ENCODE assay signal across 8 mouse cellular contexts in genomic region chr17:35513886-35514285, GRCm38 (mm10). TPM values are rescaled to one million over a fixed set of nuclear protein-coding genes. Genes with fewer than 3 reads are reported as not detected.
DNase-seq lines count a peak whose midpoint lies in the region; ATAC-seq and TF ChIP-seq lines count a peak whose summit lies in the region.
"Had no signal": no experiment of that assay in that cellular context is flagged by ENCODE, and none has a peak within 500 bp of the region (broad histone marks: within the 10 kb centered on the region; RNA-seq: fewer than 3 reads in every experiment).

No protein-coding gene starts in this region.

- peak; percentile 74 for DNase-seq in CH12.LX (ENCODE audit: extremely low read depth)
- peak; percentile 40 for DNase-seq in Muller cell, postnatal 12 days (ENCODE audit: inconsistent ontology term)
- peak; percentile 26 for DNase-seq in layer of hippocampus, adult 9-10 months (ENCODE audit: low spot score)
- DNase-seq in lung, postnatal 10 days, result peak; percentile 85
- peak; percentile 46 to 83 for DNase-seq in spleen, adult 18-20 months

- no peak for ATAC-seq in heart, embryonic 15.5 days (replicated peaks; ENCODE audit: insufficient number of reproducible peaks, insufficient read depth, low FRiP score, low read depth)

- no peak overlapping the region for H3K27ac ChIP-seq in CH12.LX (ENCODE audit: insufficient read depth, low read depth)
- no peak overlapping the region for H3K27ac ChIP-seq in cortical plate, adult 2 months (ENCODE audit: insufficient read depth, low read length)
- no peak overlapping the region for H3K27ac ChIP-seq in heart, embryonic 15.5 days
- H3K27ac ChIP-seq: macrophage had no signal

- TF ChIP-seq POLR2A in CH12.LX (IDR thresholded peaks at IDR 0.05; ENCODE audit: low read depth, low read length), result no peak
- no peak for TF ChIP-seq POLR2A in cortical plate, adult 2 months (IDR thresholded peaks at IDR 0.05; ENCODE audit: extremely low read depth, insufficient read depth, low read length)

- no peaks in the 10 kb centered on the region for H3K9me3 ChIP-seq in CH12.LX (replicated peaks; ENCODE audit: low read length)
- no peaks in the 10 kb centered on the region for H3K9me3 ChIP-seq in heart, embryonic 15.5 days (replicated peaks)

- dilution Hi-C loops in CH12.LX (cut with MboI; ENCODE audit: extremely low pct_ligation_motif_present, extremely low pct_unique_long_range_greater_than_20kb, low sequenced_read_pairs), result no loop called here

- TF ChIP-seq CTCF in CH12.LX (conservative IDR thresholded peaks at IDR 0.05 in 1 of 2, IDR thresholded peaks at IDR 0.05 in 1 of 2; ENCODE audit: low read depth in 2 of 2, low read length in 2 of 2), result peak; percentile 70 to 88
- peak; percentile 49 for TF ChIP-seq CTCF in cortical plate, adult 2 months (IDR thresholded peaks at IDR 0.05; ENCODE audit: extremely low read depth, insufficient read depth, low read length)

- peak; percentile 30 for TF ChIP-seq RAD21 in CH12.LX (IDR thresholded peaks at IDR 0.05; ENCODE audit: low read depth, low read length)

- 22% methylated on average over 2 of the region's 2 CpGs for WGBS in heart, embryonic 15.5 days

- no peak overlapping the region for H3K4me3 ChIP-seq in CH12.LX (replicated peaks in 1 of 3; ENCODE audit: low read depth in 2 of 3, low read length in 2 of 3, poor library complexity in 1 of 3)
- no peak overlapping the region for H3K4me3 ChIP-seq in cortical plate, adult 2 months (ENCODE audit: insufficient read depth, low read length)
- peak overlapping the region; percentile 81; the same call in 1 of the 2 replicates for H3K4me3 ChIP-seq in heart, embryonic 15.5 days

- H3K9ac ChIP-seq in CH12.LX (ENCODE audit: insufficient read depth, low read depth), result no peak overlapping the region
- H3K9ac ChIP-seq in heart, embryonic 15.5 days, result no peak overlapping the region

- H3K79me2 ChIP-seq in CH12.LX (replicated peaks; ENCODE audit: control insufficient read depth, extremely low read depth, insufficient read depth, poor library complexity, severe bottlenecking), result peaks cover 5% of the 10 kb centered on the region; the same call in 1 of the 2 replicates

- no peak for TF ChIP-seq EP300 in CH12.LX (IDR thresholded peaks at IDR 0.05; ENCODE audit: low read length)

- H3K4me1 ChIP-seq in CH12.LX (ENCODE audit: control insufficient read depth in 1 of 2, insufficient read depth in 2 of 2), result peaks cover 7 to 45% of the 10 kb centered on the region in 2 experiments; a peak in 3 of 4 replicates
- no peaks in the 10 kb centered on the region for H3K4me1 ChIP-seq in cortical plate, adult 2 months (ENCODE audit: control insufficient read depth, insufficient read depth, low read length)
- peaks cover 34% of the 10 kb centered on the region for H3K4me1 ChIP-seq in heart, embryonic 15.5 days (replicated peaks)

- H3K4me2 ChIP-seq in CH12.LX (ENCODE audit: insufficient read depth, low read depth, poor library complexity, severe bottlenecking), result no peak overlapping the region
- H3K4me2 ChIP-seq in heart, embryonic 15.5 days, result peak overlapping the region; percentile 78

- H3K36me3 ChIP-seq in CH12.LX (replicated peaks in 1 of 2; ENCODE audit: control insufficient read depth in 1 of 2, insufficient read depth in 1 of 2, low read length in 1 of 2), result peaks cover 9 to 38% of the 10 kb centered on the region in 2 experiments
- no peaks in the 10 kb centered on the region for H3K36me3 ChIP-seq in heart, embryonic 15.5 days

- in situ Hi-C loops in CH12.LX (cut with MboI; ENCODE audit: low pct_ligation_motif_present, low pct_unique_long_range_greater_than_20kb, low sequenced_read_pairs), result no loop called here

- H3K27me3 ChIP-seq in CH12.LX (replicated peaks), result no peaks in the 10 kb centered on the region
- H3K27me3 ChIP-seq in heart, embryonic 15.5 days, result peaks cover 9% of the 10 kb centered on the region; the same call in 1 of the 2 replicates

TF ChIP-seq in CH12.LX, 34 proteins besides CTCF, POLR2A, EP300 and RAD21:
- TF ChIP-seq ZC3H11A (IDR thresholded peaks at IDR 0.05; ENCODE audit: low read depth, low read length), result no peak
- no peak for TF ChIP-seq NELFE (IDR thresholded peaks at IDR 0.05; ENCODE audit: low read depth, low read length)
- TF ChIP-seq SMC3 (IDR thresholded peaks at IDR 0.05; ENCODE audit: low read depth, low read length), result peak; percentile 48
- no peak for TF ChIP-seq MEF2A (IDR thresholded peaks at IDR 0.05; ENCODE audit: borderline replicate concordance, low read depth, low read length)

RNA-seq across cellular contexts. Expression of gene Tcf19, which starts 2.7 kb away (rescaled TPM):
- total RNA-seq in CH12.LX (2012; rRNA removed), result 37.7 and 46.0 TPM in 2 replicates
- total RNA-seq in CH12.LX (2014; rRNA removed), result 35.3 and 38.4 TPM in 2 replicates
- 25.3 and 29.7 TPM in 2 replicates for polyA plus RNA-seq in CH12.LX (2012; ENCODE audit: insufficient read length, low read depth)
- 10.3 and 11.9 TPM in 2 replicates for polyA plus RNA-seq in cortical plate, adult 2 months (2012; rRNA removed)
- polyA plus RNA-seq in heart, embryonic 15.5 days (2015; fragmentation: Nextera tagmentation; extraction: Ambion mirVana), result 51.8 and 63.3 TPM in 2 replicates

RNA-seq across cellular contexts. Expression of gene Cchcr1, which starts 3.0 kb away (rescaled TPM):
- 11.5 and 13.0 TPM in 2 replicates for total RNA-seq in CH12.LX (2012; rRNA removed)
- total RNA-seq in CH12.LX (2014; rRNA removed), result 5.2 and 8.0 TPM in 2 replicates
- polyA plus RNA-seq in CH12.LX (2012; ENCODE audit: insufficient read length, low read depth), result 11.3 and 12.7 TPM in 2 replicates
- 14.2 and 14.5 TPM in 2 replicates for polyA plus RNA-seq in cortical plate, adult 2 months (2012; rRNA removed)
- polyA plus RNA-seq in heart, embryonic 15.5 days (2015; fragmentation: Nextera tagmentation; extraction: Ambion mirVana), result 12.8 and 15.4 TPM in 2 replicates

RNA-seq across cellular contexts. Expression of gene Pou5f1, which starts 8.1 kb away (rescaled TPM):
- total RNA-seq in CH12.LX (2012; rRNA removed), result 0.13 and 0.17 TPM in 2 replicates
- total RNA-seq in CH12.LX (2014; rRNA removed), result not detected in 2 replicates
- 0.38 TPM in 1 of 2 replicates, not detected in the other for polyA plus RNA-seq in CH12.LX (2012; ENCODE audit: insufficient read length, low read depth)
- polyA plus RNA-seq in cortical plate, adult 2 months (2012; rRNA removed), result not detected in 2 replicates
- not detected in 2 replicates for polyA plus RNA-seq in heart, embryonic 15.5 days (2015; fragmentation: Nextera tagmentation; extraction: Ambion mirVana)
- polyA plus RNA-seq: macrophage had no signal

RNA-seq across cellular contexts. Expression of gene Psors1c2, which starts 19.1 kb away (rescaled TPM):
- not detected in 2 replicates for total RNA-seq in CH12.LX (2012; rRNA removed)
- total RNA-seq in CH12.LX (2014; rRNA removed), result not detected in 2 replicates
- 0.27 and 0.59 TPM in 2 replicates for polyA plus RNA-seq in CH12.LX (2012; ENCODE audit: insufficient read length, low read depth)
- polyA plus RNA-seq in cortical plate, adult 2 months (2012; rRNA removed), result 1.1 and 1.2 TPM in 2 replicates
- polyA plus RNA-seq in heart, embryonic 15.5 days (2015; fragmentation: Nextera tagmentation; extraction: Ambion mirVana), result 1.8 and 2.3 TPM in 2 replicates
- polyA plus RNA-seq: macrophage had no signal

RNA-seq across cellular contexts. Expression of gene Cdsn, which starts 38.0 kb away (rescaled TPM):
- total RNA-seq in CH12.LX (2012; rRNA removed), result 0.46 and 0.76 TPM in 2 replicates
- 0.08 and 0.17 TPM in 2 replicates for total RNA-seq in CH12.LX (2014; rRNA removed)
- 1.3 and 1.4 TPM in 2 replicates for polyA plus RNA-seq in CH12.LX (2012; ENCODE audit: insufficient read length, low read depth)
- polyA plus RNA-seq in cortical plate, adult 2 months (2012; rRNA removed), result 1.8 and 1.9 TPM in 2 replicates
- 0.47 and 0.59 TPM in 2 replicates for polyA plus RNA-seq in heart, embryonic 15.5 days (2015; fragmentation: Nextera tagmentation; extraction: Ambion mirVana)
- polyA plus RNA-seq: macrophage had no signal

Comparison
In these comparisons a context has a peak if more than half of its experiments do, and no peak if none do; other contexts are left out.
1. DNase-seq: peak in every context shown above with its lines; median percentile 85 in lung, postnatal 10 days; 74 in CH12.LX; 64 in spleen, adult 18-20 months; 40 in Muller cell, postnatal 12 days; 26 in layer of hippocampus, adult 9-10 months.